Mouse (Mus musculus): ENCODE data around the gene Defb25. TPM values are rescaled to one million over a fixed set of nuclear protein-coding genes. Genes with fewer than 3 reads are reported as not detected.

The Defb25 gene
- total RNA-seq, 2 experiments from 2014 or later, result 2.2 TPM; not detected in 1

Other genes starting within 250 kb of the Defb25 start
- gene Nrsn2, start 246.4 kb downstream of the Defb25 start, total RNA-seq (2021), result 1 to 10 TPM; 2.3 to 2.5 TPM
- gene Sox12, start 225.0 kb downstream of the Defb25 start, total RNA-seq (2021), result 10 to 100 TPM in 1 of 2 experiments, 1 to 10 TPM in 1; 8.3 to 12.9 TPM
- gene Zcchc3, start 208.0 kb downstream of the Defb25 start, total RNA-seq (2021), result 1 to 10 TPM; 6.8 to 8.7 TPM
- gene 6820408C15Rik, start 207.5 kb downstream of the Defb25 start, total RNA-seq (2021), result under 1 TPM; 0.17 to 0.26 TPM
- not detected for gene Defb23, start 158.4 kb downstream of the Defb25 start, total RNA-seq (2021)
- gene Defb20, start 146.0 kb downstream of the Defb25 start, total RNA-seq (2021), result not detected
- gene Defb22, start 132.9 kb downstream of the Defb25 start, total RNA-seq (2021), result not detected
- gene Defb26, start 111.4 kb downstream of the Defb25 start, total RNA-seq (2021), result not detected
- not detected for gene Defb28, start 104.8 kb downstream of the Defb25 start, total RNA-seq (2021)
- not detected for gene Defb29, start 83.0 kb downstream of the Defb25 start, total RNA-seq (2021)
- gene Gm17416, start 53.7 kb downstream of the Defb25 start, total RNA-seq (2021), result not detected
- gene Defb21, start 50.3 kb downstream of the Defb25 start, total RNA-seq (2021), result not detected
- gene Defb19, start 42.7 kb downstream of the Defb25 start, total RNA-seq (2021), result 1 to 10 TPM in 1 of 2 experiments, not detected in 1; 1.3 TPM
- gene Defb45, start 23.7 kb downstream of the Defb25 start, total RNA-seq (2021), result not detected
- gene Defb36, start 18.7 kb downstream of the Defb25 start, total RNA-seq (2021), result 1 to 10 TPM in 1 of 2 experiments, not detected in 1; 1.3 TPM
- 10 to 100 TPM in 1 of 2 experiments, 1 to 10 TPM in 1; 9.3 to 13.2 TPM for gene Rem1, start 3.9 kb upstream of the Defb25 start, total RNA-seq (2021)
- gene H13, start 46.4 kb upstream of the Defb25 start, total RNA-seq (2021), result 100 to 1,000 TPM; 169 to 173 TPM
- gene Mcts2, start 64.0 kb upstream of the Defb25 start, total RNA-seq (2021), result 10 to 100 TPM; 27.2 to 31.7 TPM
- 100 to 1,000 TPM in 1 of 2 experiments, 10 to 100 TPM in 1; 68.4 to 105 TPM for gene Id1, start 113.2 kb upstream of the Defb25 start, total RNA-seq (2021)
- gene Cox4i2, start 131.1 kb upstream of the Defb25 start, total RNA-seq (2021), result 1 to 10 TPM; 3.0 to 4.0 TPM
- gene Bcl2l1, start 208.7 kb upstream of the Defb25 start, total RNA-seq (2021), result 10 to 100 TPM; 58.2 to 93.9 TPM
- 1 to 10 TPM; 5.1 to 6.2 TPM for gene Tpx2, start 224.9 kb upstream of the Defb25 start, total RNA-seq (2021)

Measured in adrenal gland, postnatal 36 days (tissue).